Mouse (Mus musculus) cortical plate, adult 2 months (tissue): ENCODE results near the gene Stox2.

Source experiments
- CTCF ChIP-seq: fragments of 200-500 bp; IDR thresholded peaks from 2 replicates; pipeline ENCODE4 v1.5.1; 2011; ENCODE audit warnings: mild to moderate bottlenecking, control low read depth, low read length; ENCODE audit not compliant: insufficient read depth; ENCODE audit errors: extremely low read depth
- POLR2A ChIP-seq: fragments of 200-500 bp; IDR thresholded peaks from 2 replicates; pipeline ENCODE4 v1.6.1; 2011; ENCODE audit warnings: mild to moderate bottlenecking, low read length, control low read depth; ENCODE audit not compliant: insufficient read depth; ENCODE audit errors: extremely low read depth

- TF ChIP-seq CTCF (no peak), POLR2A (no peak)
Measured at GRCm38 (mm10) chr8:47305880-47306279, 140.3 kb downstream of the Stox2 start.
